8 mouse cellular contexts compared by ENCODE assay signal in genomic region chr10:40350245-40350932, GRCm38 (mm10). TPM values are rescaled to one million over a fixed set of nuclear protein-coding genes. Genes with fewer than 3 reads are reported as not detected.
DNase-seq lines count a peak whose midpoint lies in the region; ATAC-seq and TF ChIP-seq lines count a peak whose summit lies in the region.

No protein-coding gene starts in this region.

- H3K9ac ChIP-seq in lung, embryonic 16.5 days (ENCODE audit: low read length) = peak overlapping the region; percentile 91
- peak overlapping the region; percentile 87 for H3K9ac ChIP-seq in limb, embryonic 12.5 days (replicated peaks)

- WGBS in lung, embryonic 16.5 days = 40% methylated on average over 12 of the region's 12 CpGs
- WGBS in forebrain, embryonic 10.5 days = 65% methylated on average over 12 of the region's 12 CpGs
- WGBS in limb, embryonic 12.5 days = 50% methylated on average over 12 of the region's 12 CpGs
- 50% methylated on average over 12 of the region's 12 CpGs for WGBS in olfactory bulb, adult 2 months

- no peaks in the 10 kb centered on the region for H3K27me3 ChIP-seq in lung, embryonic 16.5 days (ENCODE audit: control insufficient read depth, insufficient read depth, low read depth, low read length)
- no peaks in the 10 kb centered on the region for H3K27me3 ChIP-seq in forebrain, embryonic 10.5 days (ENCODE audit: poor library complexity, severe bottlenecking)
- no peaks in the 10 kb centered on the region for H3K27me3 ChIP-seq in limb, embryonic 12.5 days

- no peaks in the 10 kb centered on the region for H3K36me3 ChIP-seq in lung, embryonic 16.5 days (ENCODE audit: control insufficient read depth, insufficient read depth, low read length)
- H3K36me3 ChIP-seq in forebrain, embryonic 10.5 days (replicated peaks) = no peaks in the 10 kb centered on the region
- H3K36me3 ChIP-seq in limb, embryonic 12.5 days = no peaks in the 10 kb centered on the region

- H3K4me2 ChIP-seq in lung, embryonic 16.5 days (ENCODE audit: low read depth, low read length) = peak overlapping the region; percentile 83
- H3K4me2 ChIP-seq in limb, embryonic 12.5 days = peak overlapping the region; percentile 66

- DNase-seq in lung, postnatal 36 days = no peak
- no peak for DNase-seq in forebrain, embryonic 10.5 days (ENCODE audit: extremely low spot score, low spot score)
- no peak for DNase-seq in ovary, postnatal 10 days (ENCODE audit: low spot score)
- no peak for DNase-seq in ovary, postnatal 14 days (ENCODE audit: low spot score)
- no peak for DNase-seq in gastrocnemius, adult 8-10 months (ENCODE audit: low spot score in 2 of 2)

- TF ChIP-seq CTCF in olfactory bulb, adult 2 months (IDR thresholded peaks at IDR 0.05; ENCODE audit: insufficient read depth, low read depth, low read length) = no peak

- H3K9me3 ChIP-seq in lung, embryonic 16.5 days (ENCODE audit: control insufficient read depth, low read length) = no peaks in the 10 kb centered on the region
- H3K9me3 ChIP-seq in forebrain, embryonic 10.5 days = no peaks in the 10 kb centered on the region
- H3K9me3 ChIP-seq in limb, embryonic 12.5 days = no peaks in the 10 kb centered on the region

- H3K4me3 ChIP-seq in lung, embryonic 16.5 days (ENCODE audit: low read length) = peak overlapping the region; percentile 95
- H3K4me3 ChIP-seq in forebrain, embryonic 10.5 days = peak overlapping the region; percentile 94
- H3K4me3 ChIP-seq in limb, embryonic 12.5 days (replicated peaks) = peak overlapping the region; percentile 86
- peak overlapping the region; percentile 94 for H3K4me3 ChIP-seq in olfactory bulb, adult 2 months (ENCODE audit: insufficient read depth, low read depth, low read length)

- ATAC-seq in lung, embryonic 16.5 days (ENCODE audit: low read depth) = no peak
- no peak for ATAC-seq in limb, embryonic 12.5 days (ENCODE audit: insufficient number of reproducible peaks, insufficient read depth, low FRiP score, low TSS enrichment, low read depth)

- TF ChIP-seq POLR2A in olfactory bulb, adult 2 months (IDR thresholded peaks at IDR 0.05; ENCODE audit: insufficient read depth, low read depth, low read length) = no peak

- peak overlapping the region; percentile 99; the same call in 1 of the 2 replicates for H3K27ac ChIP-seq in lung, embryonic 16.5 days (ENCODE audit: low read length)
- peak overlapping the region; percentile 94 for H3K27ac ChIP-seq in forebrain, embryonic 10.5 days
- H3K27ac ChIP-seq in limb, embryonic 12.5 days = no peak overlapping the region
- H3K27ac ChIP-seq in olfactory bulb, adult 2 months (ENCODE audit: insufficient read depth, low read depth, low read length) = peak overlapping the region; percentile 29; the same call in 1 of the 2 replicates

- peaks cover 11% of the 10 kb centered on the region for H3K4me1 ChIP-seq in lung, embryonic 16.5 days (replicated peaks; ENCODE audit: control insufficient read depth, insufficient read depth, low read length)
- H3K4me1 ChIP-seq in forebrain, embryonic 10.5 days = peaks cover 25% of the 10 kb centered on the region
- H3K4me1 ChIP-seq in limb, embryonic 12.5 days (replicated peaks) = peaks cover 13% of the 10 kb centered on the region
- H3K4me1 ChIP-seq in olfactory bulb, adult 2 months (ENCODE audit: control insufficient read depth, insufficient read depth, low read length) = no peaks in the 10 kb centered on the region

RNA-seq across cellular contexts. Expression of gene Cdk19, which starts 11.0 kb away (rescaled TPM):
- 9.8 and 11.3 TPM in 2 replicates for polyA plus RNA-seq in lung, embryonic 16.5 days (2015; fragmentation: Nextera tagmentation; extraction: Ambion mirVana)
- polyA plus RNA-seq in forebrain, embryonic 10.5 days (2016; fragmentation: Nextera tagmentation; extraction: Ambion mirVana) = 3.8 and 4.7 TPM in 2 replicates
- 15.7 and 16.3 TPM in 2 replicates for polyA plus RNA-seq in limb, embryonic 12.5 days (2016; fragmentation: Nextera tagmentation; extraction: Ambion mirVana)
- polyA plus RNA-seq in olfactory bulb, adult 2 months (2012; ENCODE audit: insufficient read depth, insufficient read length, low replicate concordance, missing spikeins) = 114 TPM in 1 of 2 replicates, not detected in the other
- total RNA-seq in gastrocnemius, adult 8-10 months (2022) = 10 to 100 TPM in 2 of 4 experiments, 1 to 10 TPM in 2; 6.8 to 35.5 (median 20.0) TPM

RNA-seq across cellular contexts. Expression of gene Amd1, which starts 48.4 kb away (rescaled TPM):
- 49.0 and 53.2 TPM in 2 replicates for polyA plus RNA-seq in lung, embryonic 16.5 days (2015; fragmentation: Nextera tagmentation; extraction: Ambion mirVana)
- polyA plus RNA-seq in forebrain, embryonic 10.5 days (2016; fragmentation: Nextera tagmentation; extraction: Ambion mirVana) = 93.7 and 96.8 TPM in 2 replicates
- polyA plus RNA-seq in limb, embryonic 12.5 days (2016; fragmentation: Nextera tagmentation; extraction: Ambion mirVana) = 72.5 and 72.6 TPM in 2 replicates
- polyA plus RNA-seq in olfactory bulb, adult 2 months (2012; ENCODE audit: insufficient read depth, insufficient read length, low replicate concordance, missing spikeins) = not detected in 2 replicates
- 100 to 1,000 TPM; 105 to 912 (median 433) TPM for total RNA-seq in gastrocnemius, adult 8-10 months (2022)
